Mouse (Mus musculus) limb, embryonic 15.5 days (tissue): ENCODE data around the gene B3gntl1. TPM values are rescaled to one million over a fixed set of nuclear protein-coding genes. Genes with fewer than 3 reads are reported as not detected.
A peak's percentile ranks its signal among the peaks of the same experiment; 100 is the strongest.

Experiments used
- ATAC-seq: fragments of 200-750 bp; cut with Nextera tagmentation; 2 replicates; pipeline ENCODE4 v1.8.0; 2017; ENCODE audit warnings: low read depth, moderate TSS enrichment; ENCODE audit not compliant: insufficient number of reproducible peaks, low FRiP score, low TSS enrichment
- H3K27ac ChIP-seq: fragments of 300-500 bp; sonication (generic); 2 replicates; pipeline ENCODE4 v1.5.1; 2015; ENCODE audit warnings: moderate library complexity, mild to moderate bottlenecking, inconsistent platforms
- H3K27me3 ChIP-seq: fragments of 300-500 bp; sonication (generic); 2 replicates; pipeline ENCODE4 v1.6.1; 2015; ENCODE audit warnings: inconsistent platforms
- H3K36me3 ChIP-seq: fragments of 300-500 bp; sonication (generic); 2 replicates; pipeline ENCODE4 v1.6.1; 2015; ENCODE audit warnings: inconsistent platforms
- H3K4me1 ChIP-seq: fragments of 300-500 bp; sonication (generic); 2 replicates; pipeline ENCODE4 v1.6.1; 2015; ENCODE audit warnings: inconsistent platforms
- H3K4me2 ChIP-seq: fragments of 300-500 bp; sonication (generic); 2 replicates; pipeline ENCODE4 v1.6.1; 2015; ENCODE audit warnings: mild to moderate bottlenecking, inconsistent platforms
- H3K4me3 ChIP-seq: fragments of 300-500 bp; sonication (generic); 2 replicates; pipeline ENCODE4 v1.5.1; 2015; ENCODE audit warnings: mild to moderate bottlenecking, inconsistent platforms
- H3K9ac ChIP-seq: fragments of 300-500 bp; sonication (generic); 2 replicates; pipeline ENCODE4 v1.6.1; 2015; ENCODE audit warnings: inconsistent platforms
- H3K9me3 ChIP-seq: fragments of 300-500 bp; sonication (generic); 2 replicates; pipeline ENCODE4 v1.6.1; 2016; ENCODE audit warnings: inconsistent platforms
- WGBS: fragments of 180-500 bp; shearing (Covaris S2); methylation state at CpG from one replicate; pipeline ENCODE4 v1.1.7; 2015; 5-methylcytosine and 5-hydroxymethylcytosine counted together
- polyA plus RNA-seq: library from polyadenylated mRNA; unstranded; fragments of >200 nt; fragmentation: Nextera tagmentation; extraction: Ambion mirVana; gene quantifications from 2 replicates; pipeline ENCODE4 v1.2.1, GENCODE M21; 2015

Gene B3gntl1
- polyA plus RNA-seq, 1 experiment from 2014 or later: 9.5 TPM

- Histone ChIP-seq H3K4me1 (no peaks in the 10 kb centered on the region), H3K9ac (no peak overlapping the region), H3K27ac (0 out of 2 replicates have a peak overlapping the region, but pooled peaks have one; percentile 6), H3K4me2 (no peak overlapping the region), H3K36me3 (peaks cover 6% of the 10 kb centered on the region; the same call in 1 of the 2 replicates), H3K27me3 (no peaks in the 10 kb centered on the region), H3K9me3 (no peaks in the 10 kb centered on the region), H3K4me3 (no peak overlapping the region)
- 64% methylated on average over 6 of the region's 6 CpGs for WGBS
- ATAC-seq: no peak
Measured at GRCm38 (mm10) chr11:121655166-121655806, 17.7 kb downstream of the B3gntl1 start.

- Histone ChIP-seq H3K4me3 (no peak overlapping the region), H3K9me3 (no peaks in the 10 kb centered on the region), H3K4me1 (no peaks in the 10 kb centered on the region), H3K36me3 (peaks cover 8% of the 10 kb centered on the region; the same call in 1 of the 2 replicates), H3K9ac (no peak overlapping the region), H3K4me2 (no peak overlapping the region), H3K27ac (0 out of 2 replicates have a peak overlapping the region, but pooled peaks have one; percentile 6), H3K27me3 (no peaks in the 10 kb centered on the region)
- ATAC-seq: no peak
- 62% methylated on average over 9 of the region's 9 CpGs for WGBS
Measured at GRCm38 (mm10) chr11:121654406-121654945, 18.5 kb downstream of the B3gntl1 start.

DNA sequence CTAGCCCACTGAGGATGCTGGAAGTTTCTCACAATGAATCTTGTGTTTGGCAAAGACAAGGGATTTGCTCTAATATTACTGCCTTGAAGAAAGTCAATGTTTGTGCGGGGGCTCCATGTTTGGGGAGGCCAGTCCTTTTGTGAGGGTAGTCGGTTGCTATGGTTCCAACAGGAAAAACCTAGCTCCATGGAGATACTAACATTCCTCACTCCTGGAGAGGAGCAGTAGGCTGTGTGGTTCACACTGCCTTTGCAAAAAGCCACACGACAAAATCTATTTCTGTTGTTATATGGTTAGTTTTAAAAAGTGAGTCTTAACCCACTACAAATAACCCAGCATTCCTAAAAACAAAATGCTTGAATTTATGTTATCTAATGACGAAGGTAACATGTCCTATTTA, 19.3 kb downstream of the B3gntl1 start:
- WGBS: 91% methylated on average over 4 of the region's 4 CpGs
- ATAC-seq: no peak

GRCm38 (mm10) chr11:121652547-121653305, 20.2 kb downstream of the B3gntl1 start:
- peaks cover 17% of the 10 kb centered on the region; the same call in 1 of the 2 replicates for H3K36me3 ChIP-seq
- no peak overlapping the region for H3K27ac ChIP-seq
- H3K27me3 ChIP-seq: no peaks in the 10 kb centered on the region
- no peak overlapping the region for H3K4me2 ChIP-seq
- H3K4me1 ChIP-seq: no peaks in the 10 kb centered on the region
- ATAC-seq: no peak
- no peaks in the 10 kb centered on the region for H3K9me3 ChIP-seq
- H3K9ac ChIP-seq: no peak overlapping the region
- WGBS: 58% methylated on average over 10 of the region's 10 CpGs
- H3K4me3 ChIP-seq: no peak overlapping the region

More for the DNA sequence above, 19.3 kb downstream of the B3gntl1 start:
- Histone ChIP-seq H3K36me3 (peaks cover 12% of the 10 kb centered on the region; the same call in 1 of the 2 replicates), H3K4me3 (no peak overlapping the region), H3K9ac (no peak overlapping the region), H3K4me2 (no peak overlapping the region), H3K9me3 (no peaks in the 10 kb centered on the region), H3K4me1 (no peaks in the 10 kb centered on the region), H3K27ac (no peak overlapping the region), H3K27me3 (no peaks in the 10 kb centered on the region)

GRCm38 (mm10) chr11:121651983-121652382, 21.0 kb downstream of the B3gntl1 start:
- H3K4me1 ChIP-seq: no peaks in the 10 kb centered on the region
- no peak overlapping the region for H3K27ac ChIP-seq
- 88% methylated on average over 5 of the region's 5 CpGs for WGBS
- no peak overlapping the region for H3K9ac ChIP-seq
- H3K27me3 ChIP-seq: no peaks in the 10 kb centered on the region
- H3K9me3 ChIP-seq: no peaks in the 10 kb centered on the region
- ATAC-seq: no peak
- no peak overlapping the region for H3K4me2 ChIP-seq
- H3K4me3 ChIP-seq: no peak overlapping the region
- H3K36me3 ChIP-seq: peaks cover 17% of the 10 kb centered on the region; the same call in 1 of the 2 replicates

- H3K27me3 ChIP-seq: no peaks in the 10 kb centered on the region
- H3K4me1 ChIP-seq: no peaks in the 10 kb centered on the region
- H3K9ac ChIP-seq: no peak overlapping the region
- H3K4me2 ChIP-seq: no peak overlapping the region
- no peak overlapping the region for H3K27ac ChIP-seq
- no peak overlapping the region for H3K4me3 ChIP-seq
- H3K9me3 ChIP-seq: no peaks in the 10 kb centered on the region
- ATAC-seq: no peak
- WGBS: 93% methylated on average over 9 of the region's 9 CpGs
- H3K36me3 ChIP-seq: peaks cover 17% of the 10 kb centered on the region; the same call in 1 of the 2 replicates
Measured at GRCm38 (mm10) chr11:121651556-121651955, 21.4 kb downstream of the B3gntl1 start.

GRCm38 (mm10) chr11:121650668-121651067, 22.3 kb downstream of the B3gntl1 start:
- Histone ChIP-seq H3K9ac (no peak overlapping the region), H3K4me1 (no peaks in the 10 kb centered on the region), H3K4me3 (no peak overlapping the region), H3K9me3 (no peaks in the 10 kb centered on the region), H3K4me2 (no peak overlapping the region), H3K36me3 (peaks cover 17% of the 10 kb centered on the region; the same call in 1 of the 2 replicates), H3K27me3 (no peaks in the 10 kb centered on the region), H3K27ac (no peak overlapping the region)
- ATAC-seq: no peak
- 92% methylated on average over 11 of the region's 11 CpGs for WGBS

- no peak overlapping the region for H3K27ac ChIP-seq
- H3K4me3 ChIP-seq: no peak overlapping the region
- no peak overlapping the region for H3K9ac ChIP-seq
- H3K27me3 ChIP-seq: no peaks in the 10 kb centered on the region
- no peaks in the 10 kb centered on the region for H3K4me1 ChIP-seq
- WGBS: 72% methylated on average over 10 of the region's 10 CpGs
- no peak for ATAC-seq
- no peaks in the 10 kb centered on the region for H3K9me3 ChIP-seq
- H3K4me2 ChIP-seq: no peak overlapping the region
- H3K36me3 ChIP-seq: peaks cover 20% of the 10 kb centered on the region; the same call in 1 of the 2 replicates
Measured at GRCm38 (mm10) chr11:121649900-121650299, 23.1 kb downstream of the B3gntl1 start.

- ATAC-seq: no peak
- Histone ChIP-seq H3K4me3 (no peak overlapping the region), H3K27ac (no peak overlapping the region), H3K4me2 (no peak overlapping the region), H3K4me1 (no peaks in the 10 kb centered on the region), H3K9ac (no peak overlapping the region), H3K9me3 (no peaks in the 10 kb centered on the region), H3K36me3 (peaks cover 31% of the 10 kb centered on the region), H3K27me3 (no peaks in the 10 kb centered on the region)
- WGBS: 91% methylated on average over 5 of the region's 5 CpGs
Measured at GRCm38 (mm10) chr11:121648166-121648565, 24.8 kb downstream of the B3gntl1 start.

GRCm38 (mm10) chr11:121647321-121647720, 25.6 kb downstream of the B3gntl1 start:
- no peak overlapping the region for H3K4me3 ChIP-seq
- no peaks in the 10 kb centered on the region for H3K4me1 ChIP-seq
- no peak for ATAC-seq
- WGBS: 56% methylated on average over 9 of the region's 9 CpGs
- no peaks in the 10 kb centered on the region for H3K9me3 ChIP-seq
- H3K27ac ChIP-seq: no peak overlapping the region
- H3K4me2 ChIP-seq: no peak overlapping the region
- H3K27me3 ChIP-seq: no peaks in the 10 kb centered on the region
- H3K36me3 ChIP-seq: peaks cover 31% of the 10 kb centered on the region
- H3K9ac ChIP-seq: no peak overlapping the region

- H3K9ac ChIP-seq: no peak overlapping the region
- H3K27me3 ChIP-seq: no peaks in the 10 kb centered on the region
- no peak for ATAC-seq
- H3K4me1 ChIP-seq: no peaks in the 10 kb centered on the region
- no peak overlapping the region for H3K27ac ChIP-seq
- H3K9me3 ChIP-seq: no peaks in the 10 kb centered on the region
- WGBS: 88% methylated on average over 6 of the region's 6 CpGs
- peaks cover 30% of the 10 kb centered on the region for H3K36me3 ChIP-seq
- H3K4me2 ChIP-seq: no peak overlapping the region
- H3K4me3 ChIP-seq: no peak overlapping the region
Measured at GRCm38 (mm10) chr11:121645394-121645793, 27.6 kb downstream of the B3gntl1 start.
